Mouse (Mus musculus): ENCODE measurements around the gene Gm17728. TPM values are rescaled to one million over a fixed set of nuclear protein-coding genes. Genes with fewer than 3 reads are reported as not detected.

The Gm17728 gene
- polyA plus RNA-seq, 1 experiment: not detected

DNA sequence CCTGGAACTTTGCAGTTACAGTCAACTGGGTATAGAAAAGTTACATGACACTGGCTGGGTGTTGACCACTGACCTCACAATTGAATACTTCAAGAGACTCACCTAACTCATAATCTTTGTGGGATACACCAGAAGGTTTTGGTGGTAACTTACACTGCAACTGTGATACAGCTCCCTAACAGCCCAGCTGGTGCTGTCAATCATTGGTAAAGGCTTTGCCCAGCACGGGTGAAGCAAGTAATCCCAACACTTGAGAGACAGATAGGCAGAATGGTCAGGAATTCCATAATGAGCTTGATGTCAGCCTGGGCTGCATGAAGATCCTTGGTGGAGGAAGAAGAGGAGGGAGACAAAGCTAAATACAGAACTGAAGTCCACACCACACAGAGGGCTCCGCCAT is 39.0 kb downstream of the Gm17728 start:
- Histone ChIP-seq H3K9me3 (ENCODE audit: control insufficient read depth, low read length) (no peaks in the 10 kb centered on the region; the same call in 1 of the 2 replicates), H3K4me3 (replicated peaks) (no peak overlapping the region), H3K4me1 (ENCODE audit: control insufficient read depth) (no peaks in the 10 kb centered on the region), H3K27me3 (ENCODE audit: control insufficient read depth) (no peaks in the 10 kb centered on the region), H3K36me3 (ENCODE audit: control insufficient read depth) (no peaks in the 10 kb centered on the region)
- TF ChIP-seq GATA1 (IDR thresholded peaks at IDR 0.05; ENCODE audit: low read length) (no peak), TAL1 (IDR thresholded peaks at IDR 0.05; ENCODE audit: low read length) (no peak)

Other genes starting within 250 kb of the Gm17728 start
- gene Pabpc6, start 247.7 kb downstream of the Gm17728 start, polyA plus RNA-seq (2012): not detected in 2 replicates

Data from erythroblast, embryonic 14.5 days (primary cell).